Mouse (Mus musculus): ENCODE results near the gene Zcchc3.

The Zcchc3 gene

DNA sequence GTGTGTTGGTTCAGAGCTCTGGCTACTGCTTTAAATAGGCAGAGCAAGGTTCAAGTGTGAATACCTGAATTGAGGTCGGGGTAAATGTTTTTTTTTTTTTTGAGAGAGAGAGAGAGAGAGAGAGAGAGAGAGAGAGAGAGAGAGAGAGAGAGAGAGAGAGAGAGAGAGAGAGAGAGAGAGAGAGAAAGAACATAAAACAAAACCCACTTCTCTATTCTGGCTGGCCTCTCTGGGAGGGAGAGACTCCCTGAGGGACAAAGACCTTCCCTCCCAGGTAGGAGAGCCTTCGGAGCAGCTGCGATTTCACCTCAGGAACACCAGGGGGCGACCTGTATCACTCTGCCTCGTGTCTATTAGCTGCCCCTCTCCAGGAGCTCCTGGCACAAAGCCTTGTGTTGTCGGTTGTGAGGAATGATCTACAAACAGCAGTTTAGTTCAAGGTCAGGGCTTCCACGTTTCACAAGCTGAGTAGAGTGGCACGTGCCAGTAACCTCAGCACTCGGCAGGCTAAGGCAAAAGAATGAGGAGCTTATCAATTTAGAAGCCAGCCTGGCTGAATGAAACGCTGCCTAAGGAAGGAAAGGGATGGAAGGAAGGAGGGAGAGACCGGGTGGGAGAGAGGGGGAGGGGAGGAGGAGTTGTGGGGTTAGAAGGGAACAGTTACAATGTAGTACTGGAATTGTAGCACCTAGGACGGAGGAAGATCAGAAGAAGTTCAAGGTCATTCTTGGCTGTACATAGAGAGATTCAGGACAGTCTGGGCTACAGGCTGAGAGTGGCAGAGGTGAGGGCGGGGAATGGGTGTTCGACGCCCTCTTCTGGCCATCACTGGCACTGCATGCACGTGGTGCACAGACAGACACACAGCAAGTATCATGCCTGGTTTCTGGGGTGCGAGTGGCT lies 51.3 kb downstream of the Zcchc3 start:
- DNase-seq (ENCODE audit: low read depth in 2 of 2, low spot score in 2 of 2): peak; percentile 62 to 68

All from CD8-positive naive resting alpha-beta T cell, adult 2 months (primary cell).